Mouse (Mus musculus) spleen, adult 2 months (tissue): ENCODE measurements around the gene Scg5.

Source experiments
- CTCF ChIP-seq: fragments of 200-500 bp; IDR thresholded peaks from 2 replicates; pipeline ENCODE4 v1.5.1; 2011; ENCODE audit warnings: mild to moderate bottlenecking, inconsistent platforms; ENCODE audit not compliant: insufficient read depth, insufficient read length, insufficient replicate concordance; ENCODE audit errors: extremely low read depth
- POLR2A ChIP-seq: fragments of 200-500 bp; IDR thresholded peaks from 2 replicates; pipeline ENCODE4 v1.6.1; 2011; ENCODE audit warnings: low read depth, low read length, inconsistent platforms

GRCm38 (mm10) chr2:113822367-113822766 is 6.6 kb downstream of the Scg5 start:
- TF ChIP-seq POLR2A (no peak), CTCF (no peak)
